Mouse (Mus musculus) adipocyte (in vitro differentiated cells): ENCODE results near the gene Olfr1185-ps1.
"Not testable (repeated sequence)": the region's sequence is repeated elsewhere in the genome, so short reads cannot be mapped to it uniquely, and the experiment has no call there.

Experiments used
- DNase-seq: peaks from one replicate; pipeline ENCODE4 v3.0.0-alpha.2; 2016; ENCODE audit warnings: low spot score

Olfr1185-ps1 gene

DNA sequence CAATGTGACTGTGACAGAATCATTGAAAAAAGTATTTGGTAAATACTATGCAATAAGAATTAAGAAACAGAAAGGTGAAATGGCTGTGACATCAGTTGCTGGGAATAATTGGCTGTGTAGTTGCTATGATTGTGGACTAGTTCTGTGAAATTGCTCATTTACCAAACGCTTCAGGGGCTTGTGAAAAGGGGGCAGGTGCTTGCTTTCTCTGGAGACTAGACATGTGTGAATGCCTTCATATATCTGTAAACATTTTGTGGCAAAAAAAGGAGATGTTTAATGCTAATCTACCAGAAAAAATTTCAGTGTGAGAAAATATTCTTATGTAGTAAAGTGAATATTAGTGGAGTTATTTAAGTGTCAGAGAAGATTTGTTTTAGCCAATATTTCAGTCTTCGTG lies at the start of gene Olfr1185-ps1:
TSS of gene Olfr1185-ps1 (plus strand) at position 301 of the 400 bp plus-strand sequence.
- no peak for DNase-seq

GRCm38 (mm10) chr2:88449031-88449430 lies 44.1 kb upstream of the Olfr1185-ps1 start, which contains the start of gene Gm13757:
TSS of gene Gm13757 (minus strand) at chr2:88449131.
- DNase-seq: no peak

- DNase-seq: not testable (repeated sequence)
These were observed 38.6 kb upstream of the Olfr1185-ps1 start, which contains the start of gene Olfr1183 for GRCm38 (mm10) chr2:88454567-88454966. TSS of gene Olfr1183 (plus strand) at chr2:88454867.

GRCm38 (mm10) chr2:88483298-88483697 lies 9.8 kb upstream of the Olfr1185-ps1 start, which contains the start of gene Olfr1184:
TSS of gene Olfr1184 (plus strand) at chr2:88483598.
- DNase-seq: no peak

DNA sequence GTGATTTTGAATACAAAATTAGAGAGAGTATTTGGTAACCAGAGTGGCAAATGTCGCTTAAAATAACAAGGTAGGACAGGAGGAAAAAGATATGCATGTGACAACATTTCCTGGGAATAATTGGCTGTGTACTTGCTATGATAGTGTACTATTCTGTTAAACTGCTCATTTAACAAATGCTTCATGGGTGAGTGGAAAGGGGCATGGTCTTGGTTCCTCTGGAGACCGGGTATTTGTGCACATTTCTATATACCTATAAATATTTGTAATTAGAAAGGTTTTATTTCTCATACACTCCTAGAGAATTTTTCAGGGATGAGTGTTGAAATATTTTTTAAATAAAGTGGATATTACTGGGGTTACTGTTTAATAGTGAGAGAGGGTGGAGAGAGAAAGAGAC lies 25.1 kb downstream of the Olfr1185-ps1 start, which contains the start of gene Olfr1186:
TSS of gene Olfr1186 (plus strand) at position 301 of the 400 bp plus-strand sequence.
- no peak for DNase-seq

DNA sequence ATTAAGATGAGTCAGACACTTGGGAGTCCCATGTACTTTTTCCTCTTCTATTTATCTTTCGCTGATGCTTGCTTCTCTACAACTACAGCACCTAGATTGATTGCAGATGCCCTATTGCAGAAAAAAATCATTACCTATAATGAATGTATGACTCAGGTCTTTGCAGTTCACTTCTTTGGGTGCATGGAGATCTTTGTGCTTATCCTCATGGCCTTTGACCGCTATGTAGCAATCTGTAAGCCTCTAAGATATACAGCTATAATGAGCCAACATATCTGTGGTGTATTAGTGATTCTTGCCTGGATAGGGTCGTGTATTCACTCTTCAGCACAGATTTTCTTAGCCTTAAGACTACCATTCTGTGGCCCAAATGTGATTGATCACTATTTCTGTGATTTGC lies 32.6 kb downstream of the Olfr1185-ps1 start:
- DNase-seq: no peak
